Mouse (Mus musculus) small intestine, adult 2 months (tissue): ENCODE results near the gene Nipal1.

Source experiments
- CTCF ChIP-seq: fragments of 200-500 bp; IDR thresholded peaks from 2 replicates; pipeline ENCODE4 v1.5.1; 2012; ENCODE audit warnings: low read depth, mild to moderate bottlenecking, control low read depth, inconsistent platforms, low read length, moderate library complexity, mixed read lengths; ENCODE audit not compliant: insufficient replicate concordance, insufficient read length; ENCODE audit errors: extremely low read depth
- POLR2A ChIP-seq: fragments of 200-500 bp; IDR thresholded peaks from 2 replicates; pipeline ENCODE4 v1.6.1; 2012; ENCODE audit warnings: low read depth, mild to moderate bottlenecking, control low read depth, inconsistent platforms, low read length, moderate library complexity

- no peak for TF ChIP-seq CTCF
- TF ChIP-seq POLR2A, result no peak
These were observed 61.9 kb downstream of the Nipal1 start for GRCm38 (mm10) chr5:72709451-72709850.
